Mouse (Mus musculus) thymus, adult 2 months (tissue): ENCODE measurements at regions not wholly inside any gene's neighbourhood (a gene's known extent, or its start where the extent isn't known, plus 50 kb on each side); places are given as distances from the start of the nearest gene placed in this dataset.
"Not testable (repeated sequence)": the region's sequence is repeated elsewhere in the genome, so short reads cannot be mapped to it uniquely, and the experiment has no call there.

Source experiments
- DNase-seq: peaks from one replicate; pipeline ENCODE4 v3.0.0; 2021
- H3K27ac ChIP-seq: fragments of 200-500 bp; 2 replicates; pipeline ENCODE4 v1.5.1; 2012; ENCODE audit warnings: low read length, control low read depth; ENCODE audit not compliant: control insufficient read depth, insufficient read depth
- H3K27me3 ChIP-seq: fragments of 200-500 bp; 2 replicates; pipeline ENCODE4 v1.6.1; 2012; ENCODE audit warnings: mild to moderate bottlenecking, low read length, moderate library complexity, mixed read lengths; ENCODE audit not compliant: control insufficient read depth, insufficient read depth
- H3K36me3 ChIP-seq: fragments of 200-500 bp; 2 replicates; pipeline ENCODE4 v1.6.1; 2012; ENCODE audit warnings: mild to moderate bottlenecking, low read length, moderate library complexity; ENCODE audit not compliant: control insufficient read depth, insufficient read depth
- H3K4me1 ChIP-seq: fragments of 200-500 bp; replicated peaks from 2 replicates; pipeline ENCODE4 v1.6.1; 2012; ENCODE audit warnings: low read length; ENCODE audit not compliant: control insufficient read depth, insufficient read depth
- H3K4me3 ChIP-seq: fragments of 200-500 bp; 2 replicates; pipeline ENCODE4 v1.5.1; 2012; ENCODE audit warnings: mild to moderate bottlenecking, low read length, control low read depth, moderate library complexity; ENCODE audit not compliant: control insufficient read depth, insufficient read depth
- CTCF ChIP-seq: fragments of 200-500 bp; IDR thresholded peaks from 2 replicates; pipeline ENCODE4 v1.5.1; 2012; ENCODE audit warnings: mild to moderate bottlenecking, control low read depth, low read length, moderate library complexity, borderline replicate concordance; ENCODE audit not compliant: control insufficient read depth, poor library complexity, insufficient read depth; ENCODE audit errors: extremely low read depth
- POLR2A ChIP-seq: fragments of 200-500 bp; IDR thresholded peaks from 2 replicates; pipeline ENCODE4 v1.6.1; 2012; ENCODE audit warnings: mild to moderate bottlenecking, low read length, control low read depth, moderate library complexity; ENCODE audit not compliant: control insufficient read depth, poor library complexity, insufficient read depth; ENCODE audit errors: extremely low read depth
- WGBS: fragments of 180-500 bp; shearing (Covaris S2); methylation state at CpG from one replicate; pipeline ENCODE4 v1.1.7; 2018; 5-methylcytosine and 5-hydroxymethylcytosine counted together

DNA sequence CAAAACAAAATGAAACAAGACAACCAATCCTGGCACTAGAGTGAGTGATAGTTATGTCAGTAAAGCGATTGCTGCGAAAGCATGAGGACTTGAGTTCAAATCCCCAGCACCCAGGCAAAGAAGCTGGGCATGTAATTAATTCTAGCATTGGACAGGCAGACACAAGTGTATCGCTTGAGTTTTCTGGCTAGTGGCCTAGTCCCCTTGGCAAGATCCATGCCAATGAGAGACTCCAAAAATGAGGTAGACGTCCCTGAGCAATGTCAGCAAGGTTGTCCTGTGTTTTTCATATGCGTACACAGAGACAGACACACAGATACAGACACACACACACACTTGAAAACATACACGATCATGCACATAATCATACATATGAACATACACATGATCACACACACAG is 237.3 kb downstream of the Fgf9 start:
- no peak for DNase-seq
- Histone ChIP-seq H3K4me1 (no peaks in the 10 kb centered on the region), H3K4me3 (no peak overlapping the region), H3K27me3 (no peaks in the 10 kb centered on the region), H3K36me3 (no peaks in the 10 kb centered on the region), H3K27ac (no peak overlapping the region)
- 95% methylated on average over 6 of the region's 6 CpGs for WGBS
- TF ChIP-seq POLR2A (no peak), CTCF (no peak)

DNA sequence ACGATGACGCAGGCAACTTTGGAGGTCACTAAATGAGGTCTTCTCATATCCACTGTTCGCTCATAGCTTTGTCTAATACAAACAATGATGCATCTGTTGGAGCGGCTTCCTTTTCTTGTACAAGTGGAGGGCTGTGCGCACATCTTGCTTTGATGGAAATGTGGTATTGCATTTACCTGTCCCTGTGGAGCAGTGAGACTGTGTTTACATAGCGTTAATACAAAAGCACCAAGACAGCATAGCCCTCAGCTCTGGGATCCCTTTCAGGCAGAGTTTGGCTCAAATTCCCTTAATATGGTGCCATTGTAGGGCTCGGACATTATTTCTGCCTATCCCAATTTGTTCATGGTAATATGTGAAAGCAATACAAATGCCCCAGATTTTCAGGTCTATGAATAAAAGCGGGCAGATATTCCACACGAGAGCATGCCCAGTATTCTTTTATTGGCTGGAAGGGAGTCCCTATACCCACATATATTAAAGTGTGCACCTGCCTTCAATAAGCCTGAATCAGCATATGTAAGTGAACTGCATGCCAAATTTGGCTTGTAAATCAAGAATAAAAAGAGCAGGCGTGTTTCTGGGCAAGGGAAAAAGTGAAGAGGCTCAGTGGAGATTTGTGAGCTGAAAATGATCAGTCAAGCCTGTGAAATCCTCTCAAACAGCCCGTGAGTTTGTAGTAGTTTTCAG is 236.6 kb downstream of the Fgf9 start:
- no peak overlapping the region for H3K27ac ChIP-seq
- TF ChIP-seq POLR2A (no peak), CTCF (no peak)
- DNase-seq = no peak
- no peak overlapping the region for H3K4me3 ChIP-seq
- 89% methylated on average over 11 of the region's 11 CpGs for WGBS
- no peaks in the 10 kb centered on the region for H3K4me1 ChIP-seq
- no peaks in the 10 kb centered on the region for H3K36me3 ChIP-seq
- no peaks in the 10 kb centered on the region for H3K27me3 ChIP-seq

DNA sequence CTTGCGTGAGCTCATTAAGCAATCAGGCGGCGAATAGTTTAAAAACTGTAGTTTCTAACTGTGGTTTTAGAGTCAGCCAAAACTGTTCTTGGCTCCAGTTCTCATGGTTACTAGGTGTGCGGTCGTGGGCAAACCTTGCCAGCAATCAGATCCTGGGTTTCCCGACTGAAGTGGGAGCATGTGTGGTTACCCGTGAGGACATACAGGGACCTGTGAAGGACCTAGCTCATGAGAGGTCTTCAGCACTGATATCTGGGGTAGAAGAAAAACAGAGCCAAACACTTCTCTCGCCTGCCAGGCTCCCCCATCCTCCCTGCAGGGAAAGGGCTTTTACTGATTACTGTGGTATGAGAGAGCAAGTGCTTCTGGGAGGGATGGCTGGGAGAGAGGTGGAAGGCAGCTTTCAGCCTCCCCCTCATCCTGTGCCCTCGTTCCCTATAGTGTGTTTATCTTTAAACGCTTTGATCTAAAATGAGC is 230.1 kb downstream of the Fgf9 start:
- Histone ChIP-seq H3K4me3 (no peak overlapping the region), H3K36me3 (no peaks in the 10 kb centered on the region), H3K27me3 (no peaks in the 10 kb centered on the region), H3K4me1 (no peaks in the 10 kb centered on the region), H3K27ac (no peak overlapping the region)
- TF ChIP-seq CTCF (no peak), POLR2A (no peak)
- WGBS = 78% methylated on average over 10 of the region's 10 CpGs
- no peak for DNase-seq

DNA sequence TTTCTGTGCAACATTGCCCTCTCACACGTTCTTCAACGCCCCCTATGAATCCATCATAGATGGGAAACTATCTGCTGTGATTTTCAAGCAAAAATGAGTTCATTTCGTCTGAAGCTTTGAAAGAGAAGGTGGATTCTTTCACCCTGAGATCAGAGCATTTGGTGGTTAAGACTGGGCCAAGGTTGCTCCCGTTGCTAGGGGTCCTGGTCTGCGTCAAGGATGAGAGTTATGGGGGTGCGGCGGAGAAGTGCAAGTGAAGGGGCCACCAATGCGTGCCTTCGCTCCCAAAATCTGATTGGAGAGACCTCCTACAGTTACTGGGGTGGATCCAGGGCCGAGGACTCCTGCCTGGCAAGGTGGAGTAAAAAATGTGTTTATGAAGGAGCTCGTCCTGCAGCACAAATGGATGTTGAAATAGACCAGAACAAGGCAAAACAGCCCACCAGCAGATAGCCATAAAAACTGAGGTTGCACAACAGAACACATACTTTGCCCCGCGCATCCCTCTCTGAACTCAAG is 215.7 kb downstream of the Fgf9 start:
- Histone ChIP-seq H3K36me3 (no peaks in the 10 kb centered on the region), H3K27ac (no peak overlapping the region), H3K4me1 (no peaks in the 10 kb centered on the region), H3K4me3 (no peak overlapping the region), H3K27me3 (no peaks in the 10 kb centered on the region)
- TF ChIP-seq CTCF = no peak
- no peak for TF ChIP-seq POLR2A
- no peak for DNase-seq
- 91% methylated on average over 13 of the region's 13 CpGs for WGBS

DNA sequence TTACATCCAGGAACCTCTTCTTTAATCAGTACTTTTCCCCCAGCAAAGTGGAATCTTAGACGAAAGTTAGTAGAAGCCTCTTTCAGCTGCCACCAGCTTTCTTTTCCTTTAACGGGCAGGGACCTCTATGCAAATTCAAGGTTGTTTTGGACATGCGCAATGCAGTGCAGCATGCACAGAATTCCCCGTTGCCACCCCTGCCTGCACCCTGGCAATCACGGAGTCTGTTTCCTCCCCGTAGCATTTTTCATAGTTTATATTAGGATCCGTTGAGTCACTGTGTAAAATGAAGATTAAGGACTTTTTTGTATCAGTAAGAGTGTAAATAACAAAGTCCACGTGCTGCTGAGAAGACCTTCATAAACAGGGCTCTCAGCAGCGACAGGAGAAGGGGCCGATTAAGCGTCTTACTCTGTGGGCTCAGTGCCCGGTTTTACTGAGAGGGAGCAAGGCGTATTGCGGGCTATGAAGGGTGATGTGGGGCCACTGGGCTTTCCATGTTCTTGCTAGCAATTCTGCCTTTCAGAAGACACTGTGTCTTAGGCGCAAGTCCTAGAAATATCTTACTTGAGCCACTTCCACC is 212.5 kb downstream of the Fgf9 start:
- DNase-seq = no peak
- Histone ChIP-seq H3K27ac (no peak overlapping the region), H3K36me3 (no peaks in the 10 kb centered on the region), H3K4me3 (no peak overlapping the region), H3K4me1 (no peaks in the 10 kb centered on the region), H3K27me3 (no peaks in the 10 kb centered on the region)
- WGBS = 90% methylated on average over 15 of the region's 15 CpGs
- TF ChIP-seq CTCF = no peak

DNA sequence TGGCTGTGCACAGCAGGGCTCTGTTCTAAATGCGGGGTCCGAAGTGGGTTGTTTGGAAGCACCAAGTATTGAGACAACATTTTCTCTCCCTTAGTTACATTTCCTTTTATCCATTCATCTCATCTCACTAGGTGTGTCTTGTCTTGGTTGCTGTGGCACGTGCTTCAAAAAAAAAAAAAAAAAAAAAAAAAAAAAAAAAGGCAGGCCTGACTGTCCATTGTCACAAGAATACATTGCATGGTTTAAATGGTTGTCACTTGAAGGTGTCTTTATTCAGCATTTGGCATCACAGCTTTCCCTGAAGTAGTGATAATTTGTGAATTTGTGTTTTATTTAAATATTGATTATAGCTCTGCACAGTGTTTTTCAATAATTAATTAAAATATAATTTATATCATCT is 211.9 kb downstream of the Fgf9 start:
- no peak overlapping the region for H3K4me3 ChIP-seq
- no peaks in the 10 kb centered on the region for H3K36me3 ChIP-seq
- TF ChIP-seq CTCF = no peak
- TF ChIP-seq POLR2A = no peak
- H3K4me1 ChIP-seq = no peaks in the 10 kb centered on the region
- 94% methylated on average over 3 of the region's 3 CpGs for WGBS
- no peaks in the 10 kb centered on the region for H3K27me3 ChIP-seq
- no peak overlapping the region for H3K27ac ChIP-seq
- DNase-seq = no peak

DNA sequence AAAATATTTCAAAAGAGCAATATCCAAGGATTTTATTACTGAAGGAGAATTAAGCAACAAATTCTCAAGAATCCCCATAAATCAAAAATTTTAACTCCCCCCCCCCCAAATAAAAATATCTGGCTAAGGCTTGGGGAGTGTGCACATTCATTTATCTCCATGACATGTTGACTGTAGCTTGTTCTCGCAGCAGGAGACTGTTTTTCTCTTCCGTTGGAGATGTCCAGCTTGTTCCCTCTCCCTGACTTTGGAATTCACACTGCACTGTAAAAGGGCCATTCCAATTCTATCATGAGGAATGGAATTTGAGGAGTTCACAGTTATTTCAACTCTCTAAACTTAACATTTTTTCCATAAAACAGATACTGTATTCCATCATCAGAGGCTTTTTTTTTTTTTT is 204.1 kb downstream of the Fgf9 start:
- not testable (repeated sequence) for H3K36me3 ChIP-seq, DNase-seq, H3K27me3 ChIP-seq, H3K4me3 ChIP-seq, H3K27ac ChIP-seq, H3K4me1 ChIP-seq
- WGBS = 88% methylated on average over 2 of the region's 2 CpGs
